Mouse (Mus musculus) megakaryocyte, embryonic 14.5 days (primary cell): ENCODE data around the gene Rtn4rl1. TPM values are rescaled to one million over a fixed set of nuclear protein-coding genes. Genes with fewer than 3 reads are reported as not detected.
A peak's percentile ranks its signal among the peaks of the same experiment; 100 is the strongest.
"Not testable (repeated sequence)": the region's sequence is repeated elsewhere in the genome, so short reads cannot be mapped to it uniquely, and the experiment has no call there.

Experiments
- H3K27me3 ChIP-seq: replicated peaks from 2 replicates; pipeline ENCODE3; 2012; ENCODE audit warnings: inconsistent platforms
- H3K36me3 ChIP-seq: replicated peaks from 2 replicates; pipeline ENCODE3; 2012; ENCODE audit warnings: low read length, inconsistent platforms, mixed read lengths
- H3K4me1 ChIP-seq: 2 replicates; pipeline ENCODE4 v1.6.1; 2012; ENCODE audit warnings: inconsistent platforms
- H3K4me3 ChIP-seq: replicated peaks from 2 replicates; pipeline ENCODE3; 2012; ENCODE audit warnings: moderate library complexity, mild to moderate bottlenecking, inconsistent platforms
- H3K9me3 ChIP-seq: 2 replicates; pipeline ENCODE4 v1.6.1; 2012; ENCODE audit warnings: inconsistent platforms
- FLI1 ChIP-seq: IDR thresholded peaks from 2 replicates; pipeline ENCODE4 v1.6.1; 2012; ENCODE audit warnings: low read length, inconsistent platforms, mixed read lengths
- GATA1 ChIP-seq: IDR thresholded peaks from 3 replicates; pipeline ENCODE4 v1.6.1; 2012; ENCODE audit warnings: mixed read lengths, low read length, inconsistent platforms, borderline replicate concordance
- polyA plus RNA-seq: library from polyadenylated mRNA; stranded (reverse); fragments of >175 nt; gene quantifications from 2 replicates; pipeline ENCODE4 v1.2.3, GENCODE M21; 2012; ENCODE audit warnings: low replicate concordance; ENCODE audit not compliant: insufficient read depth

Gene Rtn4rl1
- polyA plus RNA-seq, 1 experiment = 0.29 TPM

DNA sequence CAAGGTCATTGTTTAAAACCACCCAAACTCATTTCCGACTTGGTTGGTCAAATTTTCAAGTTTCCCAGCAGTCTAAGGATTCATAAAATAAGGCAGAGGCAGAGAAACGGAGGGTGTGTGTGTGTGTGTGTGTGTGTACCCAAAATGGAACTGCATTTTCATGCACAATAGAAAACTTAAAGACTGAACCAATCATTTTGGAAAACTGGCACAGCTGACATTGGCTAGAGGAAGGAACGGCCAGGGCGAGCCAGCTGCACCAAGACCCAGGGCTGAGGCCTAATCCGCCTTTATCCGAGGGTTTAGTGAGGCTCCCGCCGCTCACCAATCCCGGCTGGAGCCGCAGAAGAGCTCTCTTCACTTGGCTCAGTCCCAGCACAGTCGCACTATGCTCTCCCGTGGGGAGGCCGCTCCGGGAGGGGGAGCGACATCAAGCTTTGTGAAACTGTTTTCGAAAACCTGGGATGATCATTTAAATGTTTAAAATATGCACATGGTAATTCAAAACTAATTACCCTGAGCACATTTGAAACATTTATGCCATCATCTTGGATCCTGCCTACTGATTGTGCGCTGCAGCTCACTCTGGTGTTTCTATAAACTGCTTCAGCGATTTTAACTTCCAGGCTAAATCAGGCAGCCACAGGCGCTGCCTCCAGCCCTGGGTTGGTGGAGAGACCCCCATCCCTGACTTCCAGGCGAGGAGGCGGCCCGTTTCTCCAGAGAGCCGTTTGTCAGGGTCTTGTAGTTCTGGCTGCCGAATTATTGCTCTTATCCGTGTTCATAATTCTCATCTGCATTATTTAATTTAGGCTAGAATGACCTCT is 98.0 kb downstream of the Rtn4rl1 start:
- Histone ChIP-seq H3K27me3 (peaks cover 48% of the 10 kb centered on the region), H3K36me3 (no peaks in the 10 kb centered on the region), H3K4me3 (no peak overlapping the region), H3K9me3 (no peaks in the 10 kb centered on the region), H3K4me1 (peaks cover 17% of the 10 kb centered on the region)
- TF ChIP-seq GATA1 (no peak), FLI1 (no peak)

DNA sequence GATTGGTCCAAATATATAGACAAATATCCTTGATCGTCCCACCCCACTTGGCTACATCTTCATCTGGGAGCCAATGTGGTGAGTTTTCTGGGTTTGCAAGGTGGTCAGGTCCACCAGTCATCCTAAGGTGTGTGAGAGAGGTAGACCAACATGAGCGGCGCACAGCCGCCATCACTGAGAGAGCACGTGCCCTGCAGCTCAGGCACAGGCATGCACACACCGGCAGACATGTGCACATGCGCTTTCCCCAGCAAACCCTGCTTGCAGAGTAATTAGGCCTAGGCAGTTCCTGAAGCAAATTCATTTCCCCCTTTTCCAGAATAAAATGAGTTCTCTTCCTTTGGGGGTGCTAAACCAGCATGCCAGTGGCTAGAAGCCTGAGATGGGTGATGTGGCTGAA is 98.7 kb downstream of the Rtn4rl1 start:
- TF ChIP-seq FLI1 (no peak), GATA1 (no peak)
- Histone ChIP-seq H3K36me3 (no peaks in the 10 kb centered on the region), H3K9me3 (no peaks in the 10 kb centered on the region), H3K4me3 (peak overlapping the region; percentile 21), H3K27me3 (peaks cover 41% of the 10 kb centered on the region), H3K4me1 (peaks cover 17% of the 10 kb centered on the region)

GRCm38 (mm10) chr11:75293852-75294361 is 100.3 kb downstream of the Rtn4rl1 start:
- Histone ChIP-seq H3K4me3 (no peak overlapping the region), H3K9me3 (no peaks in the 10 kb centered on the region), H3K36me3 (peaks cover 1% of the 10 kb centered on the region), H3K27me3 (peaks cover 29% of the 10 kb centered on the region), H3K4me1 (peaks cover 17% of the 10 kb centered on the region)
- no peak for TF ChIP-seq FLI1
- no peak for TF ChIP-seq GATA1

DNA sequence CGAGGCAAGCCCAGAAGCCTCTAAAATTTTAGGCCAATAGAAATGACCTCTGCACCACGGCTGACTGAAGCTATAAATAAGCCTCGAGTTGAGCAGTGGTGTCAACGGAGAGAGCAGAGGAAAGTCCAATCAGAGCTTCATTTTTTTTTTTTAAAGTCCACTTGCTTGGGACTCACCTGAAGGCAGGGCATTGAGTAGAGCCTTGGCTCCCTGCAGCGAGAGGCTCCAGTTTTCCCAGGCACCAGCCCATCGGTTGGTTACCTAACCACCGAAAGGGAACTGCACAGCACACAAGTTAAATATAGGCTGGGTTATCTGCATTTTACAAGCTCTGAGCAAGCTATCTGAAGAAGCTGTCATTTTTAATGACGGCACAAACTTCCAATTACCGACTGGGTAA is 101.3 kb downstream of the Rtn4rl1 start:
- no peaks in the 10 kb centered on the region for H3K9me3 ChIP-seq
- H3K4me1 ChIP-seq = peaks cover 19% of the 10 kb centered on the region
- no peak for TF ChIP-seq GATA1
- TF ChIP-seq FLI1 = no peak
- peaks cover 25% of the 10 kb centered on the region for H3K27me3 ChIP-seq
- H3K36me3 ChIP-seq = peaks cover 11% of the 10 kb centered on the region
- H3K4me3 ChIP-seq = no peak overlapping the region

DNA sequence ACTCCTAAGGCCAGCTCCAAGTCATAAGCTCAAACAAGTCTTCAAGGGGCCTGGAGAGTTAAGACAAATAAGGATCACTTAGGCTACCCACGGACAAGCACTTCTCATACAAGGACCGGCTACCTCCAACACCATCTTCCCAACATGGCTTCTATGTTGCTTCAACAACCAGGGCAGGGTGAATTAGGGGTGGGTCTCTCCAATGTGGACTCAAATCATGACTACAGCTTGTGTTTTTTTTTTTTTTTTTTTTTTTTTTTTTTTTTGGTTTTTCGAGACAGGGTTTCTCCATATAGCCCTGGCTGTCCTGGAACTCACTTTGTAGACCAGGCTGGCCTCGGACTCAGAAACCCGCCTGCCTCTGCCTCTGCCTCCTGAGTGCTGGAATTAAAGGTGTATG is 102.0 kb downstream of the Rtn4rl1 start:
- not testable (repeated sequence) for H3K9me3 ChIP-seq, H3K4me3 ChIP-seq
- Histone ChIP-seq H3K36me3 (peaks cover 17% of the 10 kb centered on the region), H3K27me3 (peaks cover 25% of the 10 kb centered on the region), H3K4me1 (peaks cover 19% of the 10 kb centered on the region)

- H3K36me3 ChIP-seq = peaks cover 27% of the 10 kb centered on the region
Observed at GRCm38 (mm10) chr11:75296406-75297005, 102.9 kb downstream of the Rtn4rl1 start.

GRCm38 (mm10) chr11:75297631-75298030 is 104.0 kb downstream of the Rtn4rl1 start:
- H3K9me3 ChIP-seq = no peaks in the 10 kb centered on the region
- no peak for TF ChIP-seq FLI1
- TF ChIP-seq GATA1 = no peak
- peaks cover 12% of the 10 kb centered on the region for H3K27me3 ChIP-seq
- H3K36me3 ChIP-seq = peaks cover 38% of the 10 kb centered on the region
- H3K4me3 ChIP-seq = no peak overlapping the region
- H3K4me1 ChIP-seq = peaks cover 30% of the 10 kb centered on the region

More at GRCm38 (mm10) chr11:75296406-75297005, 102.9 kb downstream of the Rtn4rl1 start:
- H3K4me3 ChIP-seq = no peak overlapping the region
- TF ChIP-seq FLI1 (no peak), GATA1 (no peak)
- peaks cover 23% of the 10 kb centered on the region for H3K27me3 ChIP-seq
- H3K9me3 ChIP-seq = no peaks in the 10 kb centered on the region
- H3K4me1 ChIP-seq = peaks cover 28% of the 10 kb centered on the region

DNA sequence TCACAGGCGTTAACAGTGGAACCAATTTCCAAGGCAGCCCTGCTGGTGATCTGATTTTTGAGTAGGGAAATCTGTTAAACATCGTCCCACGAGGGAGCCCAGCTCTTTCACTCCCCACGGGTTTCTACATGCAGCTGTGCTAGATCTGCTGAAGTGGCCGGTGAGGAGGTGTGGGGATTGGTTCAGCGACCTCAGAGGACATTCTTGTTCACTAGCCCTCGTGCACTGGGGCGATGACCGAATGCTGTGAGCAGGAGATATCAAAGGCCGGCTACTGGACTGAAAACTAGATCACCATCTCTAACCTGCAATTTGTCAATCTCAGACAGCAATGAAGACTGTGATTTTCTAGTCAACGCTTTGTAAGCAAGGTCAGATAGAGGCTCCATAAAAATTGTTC is 104.9 kb downstream of the Rtn4rl1 start:
- TF ChIP-seq FLI1 = no peak
- TF ChIP-seq GATA1 = no peak
- Histone ChIP-seq H3K9me3 (no peaks in the 10 kb centered on the region), H3K4me1 (peaks cover 39% of the 10 kb centered on the region), H3K27me3 (peaks cover 7% of the 10 kb centered on the region), H3K4me3 (no peak overlapping the region), H3K36me3 (peaks cover 46% of the 10 kb centered on the region)

GRCm38 (mm10) chr11:75299786-75300185 is 106.2 kb downstream of the Rtn4rl1 start:
- H3K9me3 ChIP-seq = no peaks in the 10 kb centered on the region
- H3K4me3 ChIP-seq = no peak overlapping the region
- TF ChIP-seq FLI1 (no peak), GATA1 (no peak)
- no peaks in the 10 kb centered on the region for H3K27me3 ChIP-seq
- peaks cover 33% of the 10 kb centered on the region for H3K4me1 ChIP-seq
- peaks cover 56% of the 10 kb centered on the region for H3K36me3 ChIP-seq

DNA sequence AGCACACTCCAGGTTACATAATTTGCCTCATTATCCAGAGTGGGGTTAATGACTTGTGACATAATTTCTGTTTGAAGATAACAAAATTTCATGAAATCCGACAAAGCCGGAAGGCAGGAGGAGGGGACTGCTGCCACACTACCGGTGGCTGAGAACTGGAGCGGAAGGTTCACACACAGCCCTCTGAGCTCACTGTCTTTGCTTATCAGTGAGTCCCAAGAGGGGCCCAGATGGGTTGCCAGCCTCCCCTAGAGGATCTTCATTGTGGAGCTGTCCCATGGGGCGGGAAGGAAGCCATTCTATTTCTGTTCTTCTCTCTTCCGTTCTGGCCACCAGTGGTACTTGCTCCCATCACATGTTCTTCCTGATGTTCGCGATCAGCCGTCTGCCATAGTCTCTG is 107.4 kb downstream of the Rtn4rl1 start:
- TF ChIP-seq GATA1 = no peak
- no peak for TF ChIP-seq FLI1
- peaks cover 29% of the 10 kb centered on the region for H3K4me1 ChIP-seq
- H3K27me3 ChIP-seq = no peaks in the 10 kb centered on the region
- peaks cover 68% of the 10 kb centered on the region for H3K36me3 ChIP-seq
- H3K4me3 ChIP-seq = no peak overlapping the region
- no peaks in the 10 kb centered on the region for H3K9me3 ChIP-seq
